Mouse (Mus musculus): ENCODE data around the gene Ermp1. TPM values are rescaled to one million over a fixed set of nuclear protein-coding genes. Genes with fewer than 3 reads are reported as not detected.
"Not testable (repeated sequence)": the region's sequence is repeated elsewhere in the genome, so short reads cannot be mapped to it uniquely, and the experiment has no call there.

The Ermp1 gene
- polyA plus RNA-seq, 1 experiment = not detected

DNA sequence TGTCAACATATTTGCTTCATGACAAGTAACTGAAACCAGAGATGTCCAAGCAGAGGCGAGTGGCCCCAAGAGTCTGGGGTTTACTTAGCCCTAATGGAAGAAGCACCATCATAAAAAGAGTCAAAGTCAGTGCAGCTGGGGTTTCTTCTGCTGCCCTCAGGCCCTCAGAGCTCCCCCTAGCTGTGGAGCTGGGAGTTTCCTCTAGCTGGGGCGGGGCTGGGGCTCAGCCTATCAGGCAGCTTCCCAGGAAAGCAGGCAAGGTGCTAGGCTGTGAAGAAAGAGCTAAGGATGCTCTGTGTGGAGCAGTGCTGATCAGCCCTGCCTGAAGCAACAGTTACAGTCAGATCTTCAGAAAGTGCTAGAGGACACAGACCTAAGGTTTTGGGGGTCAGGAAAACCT is 51.2 kb downstream of the Ermp1 start:
- Histone ChIP-seq H3K4me3 (ENCODE audit: insufficient read depth, low read depth, low read length) (no peak overlapping the region), H3K27ac (ENCODE audit: insufficient read depth, low read depth, low read length) (no peak overlapping the region), H3K4me1 (ENCODE audit: control insufficient read depth, insufficient read depth, low read length) (no peaks in the 10 kb centered on the region)
- TF ChIP-seq CTCF (IDR thresholded peaks at IDR 0.05; ENCODE audit: insufficient read depth, low read depth, low read length) = no peak
- TF ChIP-seq POLR2A (IDR thresholded peaks at IDR 0.05; ENCODE audit: insufficient read depth, low read depth, low read length) = no peak
- 94% methylated on average over 2 of the region's 2 CpGs for WGBS

DNA sequence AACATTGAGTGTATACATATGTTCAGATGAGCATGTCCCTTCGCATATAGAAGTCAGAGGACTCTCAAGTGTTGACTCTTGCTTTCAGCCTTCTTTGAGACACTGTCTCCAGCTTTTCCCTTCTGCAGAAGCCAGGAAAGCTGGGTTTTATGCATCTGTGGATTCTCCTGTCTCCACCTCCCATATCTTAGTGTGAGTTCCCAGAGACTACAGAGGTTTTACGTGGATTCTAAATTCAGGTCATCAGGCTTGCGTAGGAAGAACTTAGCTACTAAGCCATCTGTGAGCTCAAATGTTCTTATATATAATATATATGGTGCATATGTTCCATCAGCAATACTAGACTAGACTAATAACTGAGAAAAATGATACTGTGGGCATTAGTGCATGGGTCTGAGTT is 51.9 kb downstream of the Ermp1 start:
- Histone ChIP-seq H3K4me1 (ENCODE audit: control insufficient read depth, insufficient read depth, low read length) (no peaks in the 10 kb centered on the region), H3K4me3 (ENCODE audit: insufficient read depth, low read depth, low read length) (no peak overlapping the region), H3K27ac (ENCODE audit: insufficient read depth, low read depth, low read length) (no peak overlapping the region)
- WGBS = 88% methylated on average over 3 of the region's 3 CpGs
- TF ChIP-seq CTCF (IDR thresholded peaks at IDR 0.05; ENCODE audit: insufficient read depth, low read depth, low read length) (no peak), POLR2A (IDR thresholded peaks at IDR 0.05; ENCODE audit: insufficient read depth, low read depth, low read length) (no peak)

DNA sequence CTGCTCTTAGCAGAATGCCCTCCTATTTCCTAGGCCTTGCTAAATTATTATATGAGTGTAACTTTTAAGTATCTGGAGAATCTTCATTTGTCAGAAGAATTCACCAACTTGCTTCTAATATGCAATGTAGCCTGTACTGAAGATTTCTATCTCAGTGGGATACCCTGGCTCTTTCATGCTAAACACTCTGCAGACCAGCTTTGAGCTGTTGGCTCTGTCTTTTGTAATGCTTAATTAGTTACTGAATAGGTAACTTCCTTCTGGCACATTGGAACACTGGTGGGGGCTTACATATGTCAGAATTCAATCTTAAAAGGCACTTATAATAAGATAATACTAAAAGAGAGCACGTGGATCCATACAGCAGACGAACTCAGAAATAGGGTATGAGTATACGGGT is 54.4 kb downstream of the Ermp1 start:
- 68% methylated on average over 3 of the region's 3 CpGs for WGBS
- not testable (repeated sequence) for H3K4me3 ChIP-seq (ENCODE audit: insufficient read depth, low read depth, low read length); H3K4me1 ChIP-seq (ENCODE audit: control insufficient read depth, insufficient read depth, low read length); H3K27ac ChIP-seq (ENCODE audit: insufficient read depth, low read depth, low read length)

DNA sequence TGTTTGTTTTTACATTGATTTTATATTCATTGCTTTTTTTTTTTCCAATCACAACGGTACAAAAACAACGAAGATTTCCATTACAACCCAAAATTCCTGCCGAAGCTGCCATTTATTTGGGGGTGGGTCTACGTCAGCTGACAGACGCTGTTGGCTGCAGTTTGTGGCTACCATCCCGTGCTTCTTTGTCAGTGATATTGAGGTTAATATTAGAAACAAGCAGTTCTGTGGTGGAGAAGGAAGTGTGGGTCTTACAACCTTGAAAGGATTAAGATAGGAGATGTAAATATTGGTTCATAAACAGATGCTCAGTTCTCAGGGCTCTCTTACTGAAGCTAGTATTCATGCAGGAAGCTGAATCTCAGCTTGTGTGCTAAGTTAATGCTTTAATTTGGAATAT is 64.5 kb downstream of the Ermp1 start:
- Histone ChIP-seq H3K4me1 (ENCODE audit: control insufficient read depth, insufficient read depth, low read length) (peaks cover 4% of the 10 kb centered on the region; the same call in 1 of the 2 replicates), H3K4me3 (ENCODE audit: insufficient read depth, low read depth, low read length) (no peak overlapping the region), H3K27ac (ENCODE audit: insufficient read depth, low read depth, low read length) (no peak overlapping the region)
- 39% methylated on average over 6 of the region's 6 CpGs for WGBS
- TF ChIP-seq POLR2A (IDR thresholded peaks at IDR 0.05; ENCODE audit: insufficient read depth, low read depth, low read length) (no peak), CTCF (IDR thresholded peaks at IDR 0.05; ENCODE audit: insufficient read depth, low read depth, low read length) (no peak)

DNA sequence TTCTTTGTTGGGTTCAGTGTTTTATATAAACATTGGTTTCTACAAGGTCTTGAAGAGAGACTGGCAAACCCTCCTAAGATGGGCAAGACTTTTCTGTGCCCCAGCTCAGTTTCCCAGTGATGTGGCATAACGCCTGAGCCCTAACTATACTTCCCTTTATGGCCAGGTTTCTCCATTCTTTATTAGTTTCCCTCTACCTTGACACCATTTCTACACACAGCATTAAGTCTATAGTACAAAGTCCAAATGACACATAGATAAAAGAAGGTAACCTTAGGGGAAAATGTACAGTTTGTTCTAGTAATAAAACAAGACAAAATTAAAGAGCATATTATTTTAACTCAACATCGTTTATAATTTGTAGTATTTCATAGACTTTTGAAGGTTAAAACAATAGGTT is 65.8 kb downstream of the Ermp1 start:
- TF ChIP-seq CTCF (IDR thresholded peaks at IDR 0.05; ENCODE audit: insufficient read depth, low read depth, low read length) (no peak), POLR2A (IDR thresholded peaks at IDR 0.05; ENCODE audit: insufficient read depth, low read depth, low read length) (no peak)
- 94% methylated on average over 2 of the region's 2 CpGs for WGBS

DNA sequence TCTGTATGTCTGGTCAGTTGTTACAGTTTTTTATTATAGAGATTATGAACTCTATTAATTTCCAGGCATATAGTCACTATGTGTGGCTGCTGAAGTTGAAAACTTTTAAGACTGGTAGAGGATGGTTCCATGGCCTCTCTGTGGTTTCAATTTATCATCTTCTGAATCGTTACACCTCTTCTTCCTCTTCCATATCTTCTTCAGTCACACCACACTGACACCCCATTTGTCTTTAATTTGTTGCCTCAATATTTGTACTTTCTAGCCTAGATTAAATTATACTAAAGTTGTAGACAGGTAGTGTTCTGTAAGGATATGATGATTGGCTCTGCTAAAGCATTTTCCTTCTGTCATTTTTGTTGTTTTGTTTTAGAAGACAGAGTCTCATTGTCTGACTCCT is 81.7 kb downstream of the Ermp1 start:
- Histone ChIP-seq H3K27ac (ENCODE audit: insufficient read depth, low read depth, low read length) (no peak overlapping the region), H3K4me3 (ENCODE audit: insufficient read depth, low read depth, low read length) (no peak overlapping the region), H3K4me1 (ENCODE audit: control insufficient read depth, insufficient read depth, low read length) (no peaks in the 10 kb centered on the region)
- TF ChIP-seq CTCF (IDR thresholded peaks at IDR 0.05; ENCODE audit: insufficient read depth, low read depth, low read length) (no peak), POLR2A (IDR thresholded peaks at IDR 0.05; ENCODE audit: insufficient read depth, low read depth, low read length) (no peak)
- 90% methylated on average over 1 of the region's 1 CpGs for WGBS

More for the DNA sequence above, 65.8 kb downstream of the Ermp1 start:
- no peak overlapping the region for H3K4me3 ChIP-seq (ENCODE audit: insufficient read depth, low read depth, low read length)
- H3K4me1 ChIP-seq (ENCODE audit: control insufficient read depth, insufficient read depth, low read length) = peaks cover 4% of the 10 kb centered on the region; the same call in 1 of the 2 replicates
- no peak overlapping the region for H3K27ac ChIP-seq (ENCODE audit: insufficient read depth, low read depth, low read length)

DNA sequence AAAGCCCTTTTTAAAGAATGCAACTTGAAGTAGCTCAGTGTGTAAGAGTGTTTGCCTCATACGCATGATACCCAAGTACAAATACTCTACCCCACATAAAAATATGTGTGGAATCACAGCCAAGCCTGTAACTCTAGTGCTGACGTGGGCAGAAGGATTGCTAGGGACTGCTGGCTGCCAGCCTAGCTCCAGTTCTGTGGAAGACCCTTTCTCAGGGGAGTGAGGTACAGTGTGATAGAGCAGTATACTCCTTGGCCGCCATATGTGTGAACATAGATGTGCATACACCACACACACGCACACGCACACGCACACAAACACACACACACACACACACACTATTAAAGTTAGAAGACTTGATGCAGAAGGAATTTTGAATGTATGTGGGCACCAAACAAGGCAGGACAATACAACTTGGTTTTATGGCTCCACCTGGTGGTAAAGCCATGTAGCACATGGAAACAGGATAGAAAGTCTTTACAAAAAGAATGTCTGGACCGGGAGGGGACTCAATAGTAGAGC is 84.9 kb downstream of the Ermp1 start:
- Histone ChIP-seq H3K4me1 (ENCODE audit: control insufficient read depth, insufficient read depth, low read length) (no peaks in the 10 kb centered on the region), H3K27ac (ENCODE audit: insufficient read depth, low read depth, low read length) (no peak overlapping the region), H3K4me3 (ENCODE audit: insufficient read depth, low read depth, low read length) (no peak overlapping the region)
- TF ChIP-seq POLR2A (IDR thresholded peaks at IDR 0.05; ENCODE audit: insufficient read depth, low read depth, low read length) = no peak
- no peak for TF ChIP-seq CTCF (IDR thresholded peaks at IDR 0.05; ENCODE audit: insufficient read depth, low read depth, low read length)
- WGBS = 58% methylated on average over 7 of the region's 7 CpGs

DNA sequence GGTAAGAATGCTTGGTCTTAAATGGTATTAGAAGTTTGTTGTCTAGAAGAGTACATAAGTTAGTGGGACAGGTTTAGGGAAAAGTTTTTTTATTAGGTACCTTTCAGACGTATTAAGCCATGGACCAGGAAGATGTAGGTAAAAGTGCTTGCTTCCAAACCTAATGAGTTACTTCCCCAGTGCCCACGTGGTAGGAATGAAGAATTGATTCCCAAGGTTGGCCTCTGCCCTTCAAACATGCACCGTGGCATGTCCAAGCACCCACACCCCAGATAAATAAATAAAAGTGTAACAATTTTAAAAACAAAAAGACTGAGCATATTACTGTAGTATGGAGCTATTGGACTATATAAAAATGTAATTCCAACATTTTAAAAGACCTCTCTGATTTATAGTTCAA is 85.6 kb downstream of the Ermp1 start:
- Histone ChIP-seq H3K4me1 (ENCODE audit: control insufficient read depth, insufficient read depth, low read length) (no peaks in the 10 kb centered on the region), H3K27ac (ENCODE audit: insufficient read depth, low read depth, low read length) (no peak overlapping the region), H3K4me3 (ENCODE audit: insufficient read depth, low read depth, low read length) (no peak overlapping the region)
- TF ChIP-seq CTCF (IDR thresholded peaks at IDR 0.05; ENCODE audit: insufficient read depth, low read depth, low read length) = no peak
- TF ChIP-seq POLR2A (IDR thresholded peaks at IDR 0.05; ENCODE audit: insufficient read depth, low read depth, low read length) = no peak
- 75% methylated on average over 3 of the region's 3 CpGs for WGBS

DNA sequence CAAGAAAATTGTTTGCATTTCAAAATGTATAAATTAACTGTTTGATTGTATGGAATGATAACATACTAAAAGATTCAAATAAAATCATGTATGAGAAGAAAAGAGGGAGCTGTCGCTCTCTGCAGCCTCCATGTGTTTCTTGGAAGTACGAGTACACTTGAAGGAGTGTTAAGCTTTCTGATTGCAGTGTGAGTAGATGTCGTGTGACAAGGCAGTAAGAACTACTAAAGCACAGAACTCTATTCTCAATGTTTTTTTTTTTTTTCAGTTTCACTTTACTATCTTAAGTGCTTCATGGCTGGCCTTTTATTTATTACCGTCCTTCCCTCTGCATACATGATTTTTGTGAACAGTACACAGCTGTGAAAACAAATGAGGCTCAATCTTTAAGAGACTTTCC is 86.0 kb downstream of the Ermp1 start:
- Histone ChIP-seq H3K4me3 (ENCODE audit: insufficient read depth, low read depth, low read length) (no peak overlapping the region), H3K4me1 (ENCODE audit: control insufficient read depth, insufficient read depth, low read length) (no peaks in the 10 kb centered on the region), H3K27ac (ENCODE audit: insufficient read depth, low read depth, low read length) (no peak overlapping the region)
- WGBS = 84% methylated on average over 4 of the region's 4 CpGs
- TF ChIP-seq POLR2A (IDR thresholded peaks at IDR 0.05; ENCODE audit: insufficient read depth, low read depth, low read length) (no peak), CTCF (IDR thresholded peaks at IDR 0.05; ENCODE audit: insufficient read depth, low read depth, low read length) (no peak)

Other genes starting within 250 kb of the Ermp1 start
- not detected in 2 replicates for gene Pdcd1lg2, start 237.5 kb downstream of the Ermp1 start, polyA plus RNA-seq (2012; ENCODE audit: insufficient read depth, insufficient read length, low replicate concordance, missing spikeins)
- not detected in 2 replicates for gene Ric1, start 126.1 kb downstream of the Ermp1 start, polyA plus RNA-seq (2012; ENCODE audit: insufficient read depth, insufficient read length, low replicate concordance, missing spikeins)
- not detected in 2 replicates for gene Mlana, start 49.4 kb upstream of the Ermp1 start, polyA plus RNA-seq (2012; ENCODE audit: insufficient read depth, insufficient read length, low replicate concordance, missing spikeins)
- gene 9930021J03Rik, start 157.6 kb upstream of the Ermp1 start, polyA plus RNA-seq (2012; ENCODE audit: insufficient read depth, insufficient read length, low replicate concordance, missing spikeins) = not detected in 2 replicates
- not detected in 2 replicates for gene Ranbp6, start 164.6 kb upstream of the Ermp1 start, polyA plus RNA-seq (2012; ENCODE audit: insufficient read depth, insufficient read length, low replicate concordance, missing spikeins)

Data from olfactory bulb, adult 2 months (tissue).